Mouse (Mus musculus) heart, postnatal 0 days (tissue): ENCODE results near the gene Lcat.

Source experiments
- CTCF ChIP-seq: IDR thresholded peaks from 2 replicates; pipeline ENCODE4 v1.5.1; 2016; ENCODE audit warnings: antibody characterized with exemption, control low read depth, low read depth
- EP300 ChIP-seq: IDR thresholded peaks from 2 replicates; pipeline ENCODE4 v1.6.1; 2016; ENCODE audit warnings: antibody characterized with exemption, low read depth

DNA sequence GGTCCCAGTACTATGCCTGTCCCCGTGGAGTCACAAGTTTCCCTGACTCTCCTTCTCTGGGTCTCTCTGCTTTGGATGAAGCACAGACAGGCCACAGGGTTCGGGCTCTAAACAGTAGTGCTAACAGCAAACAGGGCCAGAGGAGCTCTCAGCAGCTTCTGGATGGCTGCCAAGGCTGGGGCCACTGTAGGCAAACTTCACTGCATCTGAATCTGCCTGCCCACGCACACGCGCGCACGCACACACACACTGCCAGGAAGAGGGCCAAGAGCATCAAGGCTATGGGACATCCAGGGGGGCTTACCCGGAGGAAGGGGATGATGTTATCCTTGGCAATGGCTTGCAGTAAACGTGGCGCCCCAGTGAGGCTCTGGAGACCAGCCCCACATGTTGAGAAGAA, 6.2 kb upstream of the Lcat start:
- TF ChIP-seq CTCF (no peak), EP300 (no peak)
